In the genomic region with DNA sequence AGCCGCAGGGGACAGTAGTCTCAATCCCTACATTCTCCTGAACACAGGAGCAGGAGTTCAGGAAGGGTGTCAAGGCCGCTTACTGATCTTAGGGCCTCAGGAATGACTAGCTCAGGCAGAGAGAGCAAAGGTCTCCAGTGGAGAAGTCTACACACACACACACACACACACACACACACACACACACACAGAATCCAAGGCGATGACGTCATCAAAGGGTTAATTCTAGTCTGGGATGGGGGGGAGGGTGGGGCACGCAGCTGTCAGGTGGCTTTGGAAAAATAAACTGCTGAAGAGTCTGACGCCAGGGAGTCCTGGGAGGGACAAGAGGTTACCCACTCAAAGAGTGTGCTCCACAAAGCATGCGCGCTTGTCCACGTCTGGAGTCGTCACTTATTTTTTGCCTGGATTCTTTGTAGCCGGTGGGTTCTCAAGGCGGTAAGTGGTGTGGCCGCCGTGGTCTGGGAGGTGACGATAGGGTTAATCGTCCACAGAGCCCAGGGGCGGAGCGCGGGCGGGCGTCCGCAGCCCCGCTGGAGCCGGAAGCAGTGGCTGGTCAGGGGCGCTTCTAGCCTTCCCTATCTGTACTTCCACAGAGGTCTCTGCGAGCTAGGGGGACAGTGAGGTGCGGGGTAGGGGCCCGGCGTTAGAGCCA, we compare ENCODE assay signal across 8 mouse cellular contexts. TPM values are rescaled to one million over a fixed set of nuclear protein-coding genes. Genes with fewer than 3 reads are reported as not detected.
DNase-seq lines count a peak whose midpoint lies in the region; TF ChIP-seq lines count a peak whose summit lies in the region.

A gene (plus strand): TSS at position 304 of the 655 bp plus-strand sequence.

- no peaks in the 10 kb centered on the region for H3K27me3 ChIP-seq in forebrain, embryonic 10.5 days (ENCODE audit: poor library complexity, severe bottlenecking)

- peak within 1 kb of the TSS; percentile 77 to 80 for H3K4me3 ChIP-seq in ES-E14 (ENCODE audit: insufficient read depth in 1 of 2, low read depth in 1 of 2, low read length in 2 of 2, poor library complexity in 1 of 2, severe bottlenecking in 1 of 2)
- peak within 1 kb of the TSS; percentile 98 for H3K4me3 ChIP-seq in bone marrow, adult 2 months (replicated peaks; ENCODE audit: control insufficient read depth, low read depth, low read length)
- peak within 1 kb of the TSS; percentile 56 for H3K4me3 ChIP-seq in forebrain, embryonic 10.5 days

- in situ Hi-C loops in ES-E14 (cut with MboI; ENCODE audit: low sequenced_read_pairs in 2 of 2, unreplicated experiment in 2 of 2): no loop called here

- peaks cover 21% of the 10 kb centered on the region for H3K36me3 ChIP-seq in ES-E14 (ENCODE audit: control insufficient read depth, insufficient read depth, low read length, poor library complexity, severe bottlenecking)
- H3K36me3 ChIP-seq in forebrain, embryonic 10.5 days (replicated peaks): peaks cover 35% of the 10 kb centered on the region

- DNase-seq in ES-E14 (ENCODE audit: low read depth, low spot score): no peak
- peak; percentile 83 for DNase-seq in forebrain, embryonic 10.5 days (ENCODE audit: extremely low spot score, low spot score)
- DNase-seq in heart, postnatal 10 days: peak; percentile 83 to 85
- peak; percentile 86 to 92 for DNase-seq in kidney, postnatal 4 days
- peak; percentile 87 to 92 for DNase-seq in lung, postnatal 4 days
- peak; percentile 85 for DNase-seq in retina, postnatal 1 day
- no peak for DNase-seq in c-Kit-positive CD71-positive TER-119-positive erythroid progenitor cells, embryonic 14.5 days (ENCODE audit: low spot score)

- H3K27ac ChIP-seq in ES-E14 (ENCODE audit: insufficient read depth, low read depth, low read length, poor library complexity, severe bottlenecking): no peak within 1 kb of the TSS
- H3K27ac ChIP-seq in bone marrow, adult 2 months (ENCODE audit: control insufficient read depth, insufficient read depth, low read depth, low read length, poor library complexity): peak within 1 kb of the TSS; percentile 91
- peak within 1 kb of the TSS; percentile 83 for H3K27ac ChIP-seq in forebrain, embryonic 10.5 days

- no peak; the same call in 1 of the 2 replicates for TF ChIP-seq POLR2A in bone marrow, adult 2 months (IDR thresholded peaks at IDR 0.05; ENCODE audit: borderline replicate concordance, control insufficient read depth, low read depth, low read length)

- no peaks in the 10 kb centered on the region for H3K9me3 ChIP-seq in ES-E14 (ENCODE audit: control insufficient read depth, insufficient read depth, low read depth, low read length)
- H3K9me3 ChIP-seq in forebrain, embryonic 10.5 days: no peaks in the 10 kb centered on the region

- H3K9ac ChIP-seq in ES-E14 (ENCODE audit: insufficient read depth, low read depth, low read length, poor library complexity, severe bottlenecking): peak within 1 kb of the TSS; percentile 78

- WGBS in bone marrow, adult 2 months: 4% methylated on average over 29 of the region's 29 CpGs
- WGBS in forebrain, embryonic 10.5 days: 3% methylated on average over 29 of the region's 29 CpGs

- TF ChIP-seq CTCF in bone marrow, adult 2 months (IDR thresholded peaks at IDR 0.05; ENCODE audit: control insufficient read depth, insufficient read depth, low read length): no peak

- intact Hi-C loops in heart, postnatal 10 days (cut with DNase I): loop anchor here (5.0 kb wide), 1 partner anchor 51 kb away; a partner anchor contains a TSS

- peaks cover 0 to 19% of the 10 kb centered on the region in 2 experiments; a peak in 2 of 4 replicates for H3K4me1 ChIP-seq in ES-E14 (ENCODE audit: control insufficient read depth in 2 of 2, insufficient read depth in 2 of 2, low read length in 2 of 2, poor library complexity in 1 of 2)
- H3K4me1 ChIP-seq in bone marrow, adult 2 months (ENCODE audit: control insufficient read depth, insufficient read depth, low read length): peaks cover 9% of the 10 kb centered on the region
- peaks cover 80% of the 10 kb centered on the region for H3K4me1 ChIP-seq in forebrain, embryonic 10.5 days

TF ChIP-seq in ES-E14, 5 proteins besides CTCF, POLR2A, EP300 and RAD21:
- TF ChIP-seq CHD2 (IDR thresholded peaks at IDR 0.05; ENCODE audit: low read depth, low read length) (no peak), ZNF384 (IDR thresholded peaks at IDR 0.05; ENCODE audit: low read depth, low read length) (no peak), HCFC1 (IDR thresholded peaks at IDR 0.05; ENCODE audit: borderline replicate concordance, insufficient read depth, low read length) (no peak), MAFK (IDR thresholded peaks at IDR 0.05; ENCODE audit: insufficient read depth, low read depth, low read length) (no peak), ZC3H11A (IDR thresholded peaks at IDR 0.05; ENCODE audit: borderline replicate concordance, low read depth, low read length) (no peak)
TF ChIP-seq in ES-E14: peak in this region for 0.

RNA-seq across cellular contexts. Expression of the gene that starts here (rescaled TPM):
- 6.3 and 10.1 TPM in 2 replicates for total RNA-seq in ES-E14 (2012; rRNA removed)
- polyA plus RNA-seq in bone marrow, adult 2 months (2011; ENCODE audit: insufficient read depth, insufficient read length, low replicate concordance, missing spikeins): 4.9 and 7.3 TPM in 2 replicates
- polyA plus RNA-seq in forebrain, embryonic 10.5 days (2016; fragmentation: Nextera tagmentation; extraction: Ambion mirVana): 7.4 and 8.9 TPM in 2 replicates
- 1 to 10 TPM; 3.1 TPM for total RNA-seq in heart, postnatal 10 days (2021)

Comparison
In these comparisons a context has a peak if more than half of its experiments do, and no peak if none do; other contexts are left out.
1. DNase-seq: peak in forebrain, embryonic 10.5 days (single experiment), heart, postnatal 10 days (2 of 2), kidney, postnatal 4 days (2 of 2), lung, postnatal 4 days (2 of 2) and retina, postnatal 1 day (single experiment); none in ES-E14 (single experiment) and c-Kit-positive CD71-positive TER-119-positive erythroid progenitor cells, embryonic 14.5 days (single experiment).
2. Peak in every context shown above with its lines, with median percentiles within 50 percentile points of each other: H3K4me3 ChIP-seq.